In the genomic region with DNA sequence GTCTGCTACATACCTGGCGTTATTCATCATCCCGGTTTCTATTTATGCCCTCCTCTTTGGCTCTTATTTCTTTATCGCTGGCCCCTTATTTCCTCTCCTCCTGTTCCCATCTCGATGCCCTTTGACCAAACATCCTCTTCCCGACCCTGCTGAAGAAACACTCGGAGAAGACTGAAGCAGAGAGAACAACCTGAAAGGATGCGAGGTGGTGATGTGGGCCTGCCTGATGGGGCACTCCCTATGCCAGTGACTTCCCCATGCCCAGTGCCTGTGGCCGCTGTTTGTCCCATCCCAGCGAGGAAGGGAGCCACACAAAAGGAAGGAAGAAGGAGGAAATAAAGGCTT, we compare ENCODE assay signal across 11 mouse cellular contexts.
DNase-seq lines count a peak whose midpoint lies in the region; ATAC-seq and TF ChIP-seq lines count a peak whose summit lies in the region.
"Had no signal": no experiment of that assay in that cellular context is flagged by ENCODE, and none has a peak within 500 bp of the region (broad histone marks: within the 10 kb centered on the region; RNA-seq: fewer than 3 reads in every experiment).

No protein-coding gene starts in this region.

- TF ChIP-seq EP300 in ES-Bruce4 (IDR thresholded peaks at IDR 0.05; ENCODE audit: insufficient read depth, low read depth, low read length): no peak

- H3K9me3 ChIP-seq in kidney, embryonic 15.5 days (replicated peaks): no peaks in the 10 kb centered on the region
- no peaks in the 10 kb centered on the region for H3K9me3 ChIP-seq in ES-Bruce4 (replicated peaks; ENCODE audit: control insufficient read depth, insufficient read depth, low read length, poor library complexity, severe bottlenecking)
- no peaks in the 10 kb centered on the region for H3K9me3 ChIP-seq in heart, embryonic 14.5 days (ENCODE audit: control insufficient read depth, low read length)

- DNase-seq in kidney, postnatal 10 days: no peak
- DNase-seq in spleen, postnatal 4 days (ENCODE audit: low spot score in 2 of 2): no peak
- no peak for DNase-seq in urinary bladder, postnatal 14 days (ENCODE audit: low spot score)
- no peak for DNase-seq in cerebellum, adult 8-10 months
- DNase-seq: cerebellum, adult 9-10 months had no signal

- H3K4me3 ChIP-seq in kidney, embryonic 15.5 days (replicated peaks): no peak overlapping the region
- H3K4me3 ChIP-seq in ES-Bruce4 (ENCODE audit: low read depth, low read length) (peak overlapping the region; percentile 1; the same call in 1 of the 2 replicates), macrophage (ENCODE audit: inconsistent target) (no peak overlapping the region)
- H3K4me3 ChIP-seq in heart, embryonic 14.5 days (ENCODE audit: control insufficient read depth in 1 of 2, insufficient read depth in 1 of 2, low read depth in 1 of 2, low read length in 2 of 2): no peak overlapping the region
- H3K4me3 ChIP-seq: heart, adult 2 months had no signal

- 25% methylated on average over 9 of the region's 9 CpGs for WGBS in kidney, embryonic 15.5 days
- 45% methylated on average over 9 of the region's 9 CpGs for WGBS in heart, embryonic 14.5 days
- 21% methylated on average over 9 of the region's 9 CpGs for WGBS in macrophage (ENCODE audit: missing documents)

- TF ChIP-seq POLR2A in ES-Bruce4 (IDR thresholded peaks at IDR 0.05; ENCODE audit: insufficient read depth, low read length): no peak

- peak overlapping the region; percentile 27; the same call in 1 of the 2 replicates for H3K9ac ChIP-seq in kidney, embryonic 15.5 days
- H3K9ac ChIP-seq in ES-Bruce4 (ENCODE audit: low read depth, poor library complexity, severe bottlenecking): peak overlapping the region; percentile 28; the same call in 1 of the 2 replicates
- H3K9ac ChIP-seq in heart, embryonic 14.5 days (ENCODE audit: low read length): no peak overlapping the region

- peak overlapping the region; percentile 85 for H3K27ac ChIP-seq in kidney, embryonic 15.5 days
- H3K27ac ChIP-seq in ES-Bruce4 (ENCODE audit: insufficient read depth, low read length) (peak overlapping the region; percentile 78), macrophage (peak overlapping the region; percentile 65)
- peak overlapping the region; percentile 59 to 65; a peak in 3 of 4 replicates for H3K27ac ChIP-seq in heart, embryonic 14.5 days (replicated peaks in 1 of 2; ENCODE audit: control insufficient read depth in 1 of 2, insufficient read depth in 1 of 2, low read depth in 2 of 2, low read length in 2 of 2)
- H3K27ac ChIP-seq: heart, adult 2 months had no signal

- H3K36me3 ChIP-seq in kidney, embryonic 15.5 days: no peaks in the 10 kb centered on the region
- H3K36me3 ChIP-seq in ES-Bruce4 (ENCODE audit: control insufficient read depth, insufficient read depth, low read length, poor library complexity, severe bottlenecking) (no peaks in the 10 kb centered on the region), macrophage (ENCODE audit: inconsistent target) (no peaks in the 10 kb centered on the region)
- no peaks in the 10 kb centered on the region for H3K36me3 ChIP-seq in heart, embryonic 14.5 days (ENCODE audit: control insufficient read depth, insufficient read depth, low read length)

- no peak for TF ChIP-seq CTCF in ES-Bruce4 (IDR thresholded peaks at IDR 0.05; ENCODE audit: low read depth, low read length)

- ATAC-seq in kidney, embryonic 15.5 days (replicated peaks; ENCODE audit: low FRiP score): 0 out of 2 replicates have a peak, but pooled peaks have one; percentile 3
- ATAC-seq in heart, embryonic 14.5 days (ENCODE audit: insufficient number of reproducible peaks, insufficient read depth, low FRiP score, low read depth): no peak
- ATAC-seq: Patski had no signal

- no peaks in the 10 kb centered on the region for H3K79me2 ChIP-seq in macrophage (ENCODE audit: inconsistent target)

- no peaks in the 10 kb centered on the region for H3K27me3 ChIP-seq in kidney, embryonic 15.5 days
- no peaks in the 10 kb centered on the region for H3K27me3 ChIP-seq in ES-Bruce4 (ENCODE audit: control insufficient read depth, insufficient read depth, low read length, poor library complexity, severe bottlenecking)
- H3K27me3 ChIP-seq in heart, embryonic 14.5 days (ENCODE audit: control insufficient read depth, insufficient read depth, low read length): no peaks in the 10 kb centered on the region
- H3K27me3 ChIP-seq: Patski had no signal

- H3K4me2 ChIP-seq in kidney, embryonic 15.5 days: peak overlapping the region; percentile 40; the same call in 1 of the 2 replicates
- no peak overlapping the region for H3K4me2 ChIP-seq in heart, embryonic 14.5 days (ENCODE audit: low read length)

- H3K4me1 ChIP-seq in kidney, embryonic 15.5 days: peaks cover 38% of the 10 kb centered on the region
- H3K4me1 ChIP-seq in ES-Bruce4 (ENCODE audit: control insufficient read depth, insufficient read depth, low read length): peaks cover 6% of the 10 kb centered on the region
- H3K4me1 ChIP-seq in heart, embryonic 14.5 days (ENCODE audit: control insufficient read depth in 2 of 2, insufficient read depth in 2 of 2, low read length in 2 of 2): peaks cover 11 to 21% of the 10 kb centered on the region in 2 experiments
